Mouse (Mus musculus) CH12.LX (cell line): ENCODE measurements around the gene Cops7b. TPM values are rescaled to one million over a fixed set of nuclear protein-coding genes. Genes with fewer than 3 reads are reported as not detected.
A peak's percentile ranks its signal among the peaks of the same experiment; 100 is the strongest.

Experiments used
- DNase-seq: peaks from one replicate; pipeline ENCODE4 v3.0.0-alpha.2; 2013; ENCODE audit errors: extremely low read depth
- H3K27ac ChIP-seq: 2 replicates; pipeline ENCODE4 v1.5.1; 2012; ENCODE audit warnings: low read depth, mild to moderate bottlenecking, control low read depth, moderate library complexity; ENCODE audit not compliant: insufficient read depth
- H3K27me3 ChIP-seq: replicated peaks from 2 replicates; pipeline ENCODE3; 2012; ENCODE audit warnings: inconsistent platforms
- H3K36me3 ChIP-seq, 2 experiments: replicated peaks in 1 of 2; 2 replicates each; pipeline versions ENCODE3 to v1.6.1; 2012; ENCODE audit warnings: inconsistent platforms in 1 of 2, low read length in 1 of 2, mild to moderate bottlenecking in 1 of 2, mixed read lengths in 1 of 2, moderate library complexity in 1 of 2; ENCODE audit not compliant: control insufficient read depth in 1 of 2, insufficient read depth in 1 of 2
- H3K4me1 ChIP-seq, 2 experiments: 2 replicates each; pipeline ENCODE4 v1.6.1; 2012; ENCODE audit warnings: inconsistent platforms in 1 of 2, moderate library complexity in 1 of 2; ENCODE audit not compliant: insufficient read depth in 2 of 2, control insufficient read depth in 1 of 2
- H3K4me2 ChIP-seq: 2 replicates; pipeline ENCODE4 v1.6.1; 2012; ENCODE audit warnings: low read depth, mild to moderate bottlenecking, control low read depth; ENCODE audit not compliant: poor library complexity, insufficient read depth, severe bottlenecking
- H3K4me3 ChIP-seq, 3 experiments: fragments of 150-350 bp in 1 of 3; sonication (generic) in 1 of 3; replicated peaks in 1 of 3; 2 replicates each; pipeline versions ENCODE3 to v1.5.1; 2011 to 2012; ENCODE audit warnings: low read depth in 2 of 3, low read length in 2 of 3, mild to moderate bottlenecking in 2 of 3, moderate library complexity in 2 of 3, control low read depth in 1 of 3, improper control_type of control experiment in 1 of 3, inconsistent platforms in 1 of 3, mixed read lengths in 1 of 3; ENCODE audit not compliant: poor library complexity in 1 of 3
- H3K79me2 ChIP-seq: replicated peaks from 2 replicates; pipeline ENCODE4 v1.6.1; 2012; ENCODE audit warnings: mild to moderate bottlenecking, moderate library complexity; ENCODE audit not compliant: control insufficient read depth, poor library complexity, insufficient read depth, severe bottlenecking; ENCODE audit errors: extremely low read depth
- H3K9ac ChIP-seq: 2 replicates; pipeline ENCODE4 v1.6.1; 2012; ENCODE audit warnings: low read depth, mild to moderate bottlenecking, control low read depth, moderate library complexity; ENCODE audit not compliant: insufficient read depth
- H3K9me3 ChIP-seq: replicated peaks from 2 replicates; pipeline ENCODE3; 2012; ENCODE audit warnings: low read length, inconsistent platforms, mixed read lengths
- CHD2 ChIP-seq: IDR thresholded peaks from 2 replicates; pipeline ENCODE4 v1.6.1; 2011; ENCODE audit warnings: low read length, improper control_type of control experiment
- EP300 ChIP-seq: IDR thresholded peaks from 2 replicates; pipeline ENCODE4 v1.6.1; 2011; ENCODE audit warnings: low read length, improper control_type of control experiment
- ETS1 ChIP-seq: conservative IDR thresholded peaks from 2 replicates; pipeline ENCODE4 v1.6.1; 2012; ENCODE audit warnings: low read depth, mild to moderate bottlenecking, inconsistent platforms, low read length, improper control_type of control experiment, moderate library complexity
- JUND ChIP-seq: conservative IDR thresholded peaks from 2 replicates; pipeline ENCODE4 v1.6.1; 2011; ENCODE audit warnings: low read depth, low read length, improper control_type of control experiment
- MAZ ChIP-seq: IDR thresholded peaks from 2 replicates; pipeline ENCODE4 v1.6.1; 2012; ENCODE audit warnings: low read depth, mild to moderate bottlenecking, inconsistent platforms, low read length, improper control_type of control experiment, moderate library complexity
- MEF2A ChIP-seq: IDR thresholded peaks from 2 replicates; pipeline ENCODE4 v1.6.1; 2014; ENCODE audit warnings: low read depth, mild to moderate bottlenecking, inconsistent platforms, low read length, improper control_type of control experiment, borderline replicate concordance
- MXI1 ChIP-seq: IDR thresholded peaks from 2 replicates; pipeline ENCODE4 v1.6.1; 2011; ENCODE audit warnings: mild to moderate bottlenecking, low read depth, low read length, improper control_type of control experiment
- MYC ChIP-seq: IDR thresholded peaks from 2 replicates; pipeline ENCODE4 v1.6.1; 2011; ENCODE audit warnings: low read depth, mild to moderate bottlenecking, improper control_type of control experiment, low read length
- POLR2A ChIP-seq: IDR thresholded peaks from 2 replicates; pipeline ENCODE4 v1.6.1; 2011; ENCODE audit warnings: low read depth, mild to moderate bottlenecking, improper control_type of control experiment, low read length
- SMC3 ChIP-seq: IDR thresholded peaks from 2 replicates; pipeline ENCODE4 v1.6.1; 2011; ENCODE audit warnings: low read depth, low read length, improper control_type of control experiment
- TCF12 ChIP-seq: IDR thresholded peaks from 2 replicates; pipeline ENCODE4 v1.6.1; 2014; ENCODE audit warnings: low read depth, mild to moderate bottlenecking, inconsistent platforms, low read length, improper control_type of control experiment
- UBTF ChIP-seq: IDR thresholded peaks from 2 replicates; pipeline ENCODE4 v1.6.1; 2012; ENCODE audit warnings: low read depth, mild to moderate bottlenecking, inconsistent platforms, low read length, improper control_type of control experiment, moderate library complexity
- ZKSCAN1 ChIP-seq: IDR thresholded peaks from 2 replicates; pipeline ENCODE4 v1.6.1; 2012; ENCODE audit warnings: low read depth, inconsistent platforms, low read length, improper control_type of control experiment, borderline replicate concordance
- ZNF384 ChIP-seq: IDR thresholded peaks from 2 replicates; pipeline ENCODE4 v1.6.1; 2012; ENCODE audit warnings: low read depth, low read length, improper control_type of control experiment, inconsistent platforms
- dilution Hi-C: fragments of 300-500 bp; cut with MboI; formaldehyde crosslinking; loops from 2 replicates; pipeline ENCODE4 v1.14.3; 2020; ENCODE audit warnings: low sequenced_read_pairs; ENCODE audit not compliant: extremely low pct_unique_long_range_greater_than_20kb, extremely low pct_ligation_motif_present
- in situ Hi-C: fragments of 300-500 bp; cut with MboI; formaldehyde crosslinking; loops from 3 replicates; pipeline ENCODE4 v1.14.3; 2019; ENCODE audit warnings: low sequenced_read_pairs, low pct_ligation_motif_present, low pct_unique_long_range_greater_than_20kb, mixed read lengths
- polyA plus RNA-seq: library from polyadenylated mRNA; unstranded; fragments of >175 nt; gene quantifications from 2 replicates; pipeline ENCODE4 v1.2.1, GENCODE M21; 2012; ENCODE audit warnings: low read depth; ENCODE audit not compliant: insufficient read length
- total RNA-seq, 2 experiments: library from RNA; depleted of rRNA; stranded (reverse); fragments of 300-350 nt in 1 of 2; fragments of >200 nt in 1 of 2; gene quantifications; 2 replicates each; pipeline ENCODE4 v1.2.3; 2012 to 2014

Cops7b gene
- total and polyA plus RNA-seq, 3 experiments, result 21.2 to 31.3 (median 21.3) TPM

DNA sequence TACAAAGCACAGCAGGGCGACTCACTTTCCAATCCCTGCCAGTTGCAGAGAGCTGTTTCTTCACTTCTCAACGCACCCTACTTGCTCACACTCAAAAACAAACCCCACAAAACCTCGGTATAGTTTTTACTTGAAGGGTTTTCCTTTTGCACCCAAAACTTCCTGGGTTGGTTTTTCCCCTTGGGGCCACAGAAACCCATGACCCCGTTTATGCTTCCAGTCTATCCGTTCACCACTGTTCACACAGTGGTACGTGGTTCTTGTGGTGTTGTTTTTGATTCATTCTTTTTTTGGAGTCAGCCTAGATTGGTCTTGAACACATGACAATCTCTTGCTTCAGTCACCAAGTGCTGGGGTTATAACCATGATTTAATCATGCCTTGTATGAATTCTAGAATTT is 2.3 kb upstream of the Cops7b start:
- H3K36me3 ChIP-seq, result peaks cover 0 to 2% of the 10 kb centered on the region in 2 experiments
- no peaks in the 10 kb centered on the region for H3K9me3 ChIP-seq
- dilution Hi-C loops, result no loop called here
- peak overlapping the region; percentile 25; the same call in 1 of the 2 replicates for H3K9ac ChIP-seq
- no peaks in the 10 kb centered on the region for H3K27me3 ChIP-seq
- H3K4me3 ChIP-seq, result no peak overlapping the region
- TF ChIP-seq ETS1 (no peak), MAZ (no peak), EP300 (no peak), ZKSCAN1 (no peak), UBTF (no peak), JUND (no peak), TCF12 (no peak), MYC (no peak), MEF2A (no peak), CHD2 (no peak), SMC3 (no peak), MXI1 (no peak), POLR2A (no peak)
- TF ChIP-seq, all 38 proteins: peak for 0
- peak; percentile 24 for DNase-seq
- H3K4me2 ChIP-seq, result no peak overlapping the region
- no peaks in the 10 kb centered on the region; the same call in none of the 2 replicates for H3K79me2 ChIP-seq
- in situ Hi-C loops, result no loop called here
- no peak overlapping the region for H3K27ac ChIP-seq
- peaks cover 8 to 31% of the 10 kb centered on the region in 2 experiments for H3K4me1 ChIP-seq

GRCm38 (mm10) chr1:86581692-86582450 is 833 bp upstream of the Cops7b start:
- H3K4me1 ChIP-seq, result peaks cover 10 to 39% of the 10 kb centered on the region in 2 experiments
- TF ChIP-seq MEF2A (peak; percentile 24; the same call in 1 of the 2 replicates), ZNF384 (no peak)
- TF ChIP-seq, all 38 proteins: peak for 1
- in situ Hi-C loops, result no loop called here
- no peak for DNase-seq
- Histone ChIP-seq H3K79me2 (peaks cover 4% of the 10 kb centered on the region), H3K9me3 (no peaks in the 10 kb centered on the region), H3K9ac (peak overlapping the region; percentile 64), H3K27me3 (no peaks in the 10 kb centered on the region), H3K36me3 (peaks cover 0 to 2% of the 10 kb centered on the region in 2 experiments), H3K4me3 (peak overlapping the region; percentile 66 to 85 (median 81)), H3K4me2 (peak overlapping the region; percentile 88), H3K27ac (no peak overlapping the region)
- dilution Hi-C loops, result no loop called here
